Mouse (Mus musculus): ENCODE measurements at regions not wholly inside any gene's neighbourhood (a gene's known extent, or its start where the extent isn't known, plus 50 kb on each side); places are given as distances from the start of the nearest gene placed in this dataset.

GRCm38 (mm10) chr15:42768396-42768795, 2634.2 kb downstream of the 9330182O14Rik start:
- peak; percentile 5 for DNase-seq (ENCODE audit: low read depth)
- TF ChIP-seq POLR2A (IDR thresholded peaks at IDR 0.05; ENCODE audit: borderline replicate concordance, extremely low read depth, insufficient read depth, insufficient read length, poor library complexity, severe bottlenecking) (no peak), CTCF (IDR thresholded peaks at IDR 0.05; ENCODE audit: borderline replicate concordance, extremely low read depth, insufficient read depth, insufficient read length) (no peak)

- DNase-seq (ENCODE audit: low read depth), result no peak
- TF ChIP-seq POLR2A (IDR thresholded peaks at IDR 0.05; ENCODE audit: borderline replicate concordance, extremely low read depth, insufficient read depth, insufficient read length, poor library complexity, severe bottlenecking) (no peak), CTCF (IDR thresholded peaks at IDR 0.05; ENCODE audit: borderline replicate concordance, extremely low read depth, insufficient read depth, insufficient read length) (no peak)
Measured at GRCm38 (mm10) chr15:42779903-42780302, 2645.7 kb downstream of the 9330182O14Rik start.

GRCm38 (mm10) chr15:42801217-42801616, 2667.1 kb downstream of the 9330182O14Rik start:
- no peak for DNase-seq (ENCODE audit: low read depth)
- TF ChIP-seq POLR2A (IDR thresholded peaks at IDR 0.05; ENCODE audit: borderline replicate concordance, extremely low read depth, insufficient read depth, insufficient read length, poor library complexity, severe bottlenecking), result no peak
- TF ChIP-seq CTCF (IDR thresholded peaks at IDR 0.05; ENCODE audit: borderline replicate concordance, extremely low read depth, insufficient read depth, insufficient read length), result no peak

- TF ChIP-seq CTCF (IDR thresholded peaks at IDR 0.05; ENCODE audit: borderline replicate concordance, extremely low read depth, insufficient read depth, insufficient read length) (no peak), POLR2A (IDR thresholded peaks at IDR 0.05; ENCODE audit: borderline replicate concordance, extremely low read depth, insufficient read depth, insufficient read length, poor library complexity, severe bottlenecking) (no peak)
- no peak for DNase-seq (ENCODE audit: low read depth)
Measured at GRCm38 (mm10) chr15:42810871-42811490, 2676.8 kb downstream of the 9330182O14Rik start.

GRCm38 (mm10) chr15:42815026-42815724, 2681.0 kb downstream of the 9330182O14Rik start:
- TF ChIP-seq POLR2A (IDR thresholded peaks at IDR 0.05; ENCODE audit: borderline replicate concordance, extremely low read depth, insufficient read depth, insufficient read length, poor library complexity, severe bottlenecking) (no peak), CTCF (IDR thresholded peaks at IDR 0.05; ENCODE audit: borderline replicate concordance, extremely low read depth, insufficient read depth, insufficient read length) (no peak)

GRCm38 (mm10) chr15:42838839-42839238, 2704.7 kb downstream of the 9330182O14Rik start:
- no peak for DNase-seq (ENCODE audit: low read depth)
- no peak for TF ChIP-seq POLR2A (IDR thresholded peaks at IDR 0.05; ENCODE audit: borderline replicate concordance, extremely low read depth, insufficient read depth, insufficient read length, poor library complexity, severe bottlenecking)
- TF ChIP-seq CTCF (IDR thresholded peaks at IDR 0.05; ENCODE audit: borderline replicate concordance, extremely low read depth, insufficient read depth, insufficient read length), result no peak

More at GRCm38 (mm10) chr15:42815026-42815724, 2681.0 kb downstream of the 9330182O14Rik start:
- peak; percentile 46 for DNase-seq (ENCODE audit: low read depth)

- TF ChIP-seq POLR2A (IDR thresholded peaks at IDR 0.05; ENCODE audit: borderline replicate concordance, extremely low read depth, insufficient read depth, insufficient read length, poor library complexity, severe bottlenecking) (no peak), CTCF (IDR thresholded peaks at IDR 0.05; ENCODE audit: borderline replicate concordance, extremely low read depth, insufficient read depth, insufficient read length) (no peak)
- no peak for DNase-seq (ENCODE audit: low read depth)
Measured at GRCm38 (mm10) chr15:42850003-42850402, 2715.8 kb downstream of the 9330182O14Rik start.

- DNase-seq (ENCODE audit: low read depth), result no peak
- TF ChIP-seq POLR2A (IDR thresholded peaks at IDR 0.05; ENCODE audit: borderline replicate concordance, extremely low read depth, insufficient read depth, insufficient read length, poor library complexity, severe bottlenecking), result no peak
- no peak for TF ChIP-seq CTCF (IDR thresholded peaks at IDR 0.05; ENCODE audit: borderline replicate concordance, extremely low read depth, insufficient read depth, insufficient read length)
Measured at GRCm38 (mm10) chr15:42872491-42872890, 2738.3 kb downstream of the 9330182O14Rik start.

- DNase-seq (ENCODE audit: low read depth), result no peak
- no peak for TF ChIP-seq CTCF (IDR thresholded peaks at IDR 0.05; ENCODE audit: borderline replicate concordance, extremely low read depth, insufficient read depth, insufficient read length)
- no peak for TF ChIP-seq POLR2A (IDR thresholded peaks at IDR 0.05; ENCODE audit: borderline replicate concordance, extremely low read depth, insufficient read depth, insufficient read length, poor library complexity, severe bottlenecking)
Measured at GRCm38 (mm10) chr15:42894611-42895010, 2760.4 kb downstream of the 9330182O14Rik start.

- TF ChIP-seq CTCF (IDR thresholded peaks at IDR 0.05; ENCODE audit: borderline replicate concordance, extremely low read depth, insufficient read depth, insufficient read length), result no peak
- TF ChIP-seq POLR2A (IDR thresholded peaks at IDR 0.05; ENCODE audit: borderline replicate concordance, extremely low read depth, insufficient read depth, insufficient read length, poor library complexity, severe bottlenecking), result no peak
Measured at GRCm38 (mm10) chr15:42900056-42900455, 2765.9 kb downstream of the 9330182O14Rik start.

GRCm38 (mm10) chr15:42901782-42902181, 2767.6 kb downstream of the 9330182O14Rik start:
- DNase-seq (ENCODE audit: low read depth), result no peak
- TF ChIP-seq CTCF (IDR thresholded peaks at IDR 0.05; ENCODE audit: borderline replicate concordance, extremely low read depth, insufficient read depth, insufficient read length), result no peak
- no peak for TF ChIP-seq POLR2A (IDR thresholded peaks at IDR 0.05; ENCODE audit: borderline replicate concordance, extremely low read depth, insufficient read depth, insufficient read length, poor library complexity, severe bottlenecking)

More at GRCm38 (mm10) chr15:42900056-42900455, 2765.9 kb downstream of the 9330182O14Rik start:
- DNase-seq (ENCODE audit: low read depth), result no peak

Data from brain, embryonic 14.5 days (tissue).